Mouse (Mus musculus) gastrocnemius, postnatal 25 days (tissue): ENCODE measurements around the gene Ndufb4. TPM values are rescaled to one million over a fixed set of nuclear protein-coding genes. Genes with fewer than 3 reads are reported as not detected.
"Not testable (repeated sequence)": the region's sequence is repeated elsewhere in the genome, so short reads cannot be mapped to it uniquely, and the experiment has no call there.

Source experiments
- DNase-seq: peaks from one replicate; pipeline ENCODE4 v3.0.0; 2022
- total RNA-seq, 2 experiments: library from RNA; stranded (reverse); gene quantifications; 1 replicate in 1 of 2; 2 replicates in 1 of 2; pipeline ENCODE4 v1.2.3; 2021

Ndufb4 gene
- total RNA-seq, 2 experiments from 2014 or later, result 165 to 174 TPM

- DNase-seq, result no peak
Observed at GRCm38 (mm10) chr16:37680216-37680615, 26.0 kb upstream of the Ndufb4 start.

- DNase-seq, result no peak
Observed at GRCm38 (mm10) chr16:37677586-37677985, 23.3 kb upstream of the Ndufb4 start.

DNA sequence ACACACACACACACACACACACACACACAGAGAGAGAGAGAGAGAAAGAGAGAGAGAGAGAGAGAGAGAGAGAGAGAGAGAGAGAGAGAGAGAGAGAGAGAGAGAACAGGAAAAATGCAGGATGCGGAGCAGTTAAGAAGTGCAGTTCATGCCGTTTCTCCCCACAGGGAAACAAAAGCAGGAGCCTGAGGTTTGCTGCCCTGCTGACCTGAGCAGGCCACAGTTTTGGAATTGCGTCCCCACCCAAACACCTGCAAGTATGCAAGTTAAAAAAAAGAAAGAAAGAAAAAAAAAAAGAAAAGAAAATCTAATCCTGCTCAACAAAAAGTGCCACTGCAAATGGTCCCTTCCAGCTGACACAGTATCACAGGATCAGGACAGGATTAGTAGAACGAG, 22.4 kb upstream of the Ndufb4 start:
- no peak for DNase-seq

GRCm38 (mm10) chr16:37676024-37676676, 21.9 kb upstream of the Ndufb4 start:
- DNase-seq, result no peak

GRCm38 (mm10) chr16:37675326-37675725, 21.1 kb upstream of the Ndufb4 start:
- DNase-seq, result no peak

GRCm38 (mm10) chr16:37670666-37671283, 16.5 kb upstream of the Ndufb4 start:
- DNase-seq, result no peak

DNA sequence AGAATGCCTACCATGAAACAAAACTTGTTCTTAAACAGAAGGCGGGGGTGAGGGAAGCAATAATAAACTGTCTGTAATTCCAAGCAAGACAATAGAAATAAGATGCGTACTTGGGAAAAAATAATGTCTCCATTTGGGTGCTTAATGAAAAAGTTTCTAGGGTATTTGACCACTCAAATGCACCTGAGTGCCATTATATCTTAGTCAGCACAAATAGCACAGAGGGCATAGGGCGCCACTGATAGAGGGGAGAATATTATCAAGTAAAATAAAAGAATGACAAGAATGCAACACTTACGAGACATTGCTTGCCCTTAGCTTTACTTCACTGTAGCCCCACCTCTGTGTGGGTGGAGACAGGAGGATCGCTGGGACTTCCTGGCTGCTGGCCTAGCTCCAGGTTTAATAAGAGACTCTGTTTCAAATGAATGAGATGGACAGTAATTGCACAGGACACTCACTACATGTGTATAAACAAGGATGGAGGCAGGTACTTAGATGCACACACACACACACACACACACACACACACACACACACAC, 11.2 kb upstream of the Ndufb4 start:
- DNase-seq, result no peak

GRCm38 (mm10) chr16:37663643-37664459, 9.6 kb upstream of the Ndufb4 start:
- DNase-seq, result no peak

DNA sequence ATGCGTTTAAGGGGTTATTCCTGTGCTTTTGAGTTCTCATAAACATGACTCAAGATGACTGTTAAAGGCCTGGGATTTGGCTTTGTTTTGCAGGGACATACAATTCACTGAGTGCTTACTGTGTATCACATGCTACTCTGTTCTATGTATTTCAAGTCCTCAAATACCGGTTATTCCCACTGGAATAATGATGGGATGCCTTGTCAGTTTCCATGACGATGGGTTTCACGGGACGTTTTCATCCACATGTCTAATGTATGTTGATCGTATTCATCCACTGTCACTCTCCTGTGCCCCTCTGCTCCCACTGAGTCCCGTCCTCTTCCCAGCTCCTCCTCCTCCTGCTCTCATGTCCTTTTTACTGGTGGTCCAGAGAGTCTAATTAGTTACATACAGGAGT, 2.5 kb upstream of the Ndufb4 start:
- no peak for DNase-seq

DNA sequence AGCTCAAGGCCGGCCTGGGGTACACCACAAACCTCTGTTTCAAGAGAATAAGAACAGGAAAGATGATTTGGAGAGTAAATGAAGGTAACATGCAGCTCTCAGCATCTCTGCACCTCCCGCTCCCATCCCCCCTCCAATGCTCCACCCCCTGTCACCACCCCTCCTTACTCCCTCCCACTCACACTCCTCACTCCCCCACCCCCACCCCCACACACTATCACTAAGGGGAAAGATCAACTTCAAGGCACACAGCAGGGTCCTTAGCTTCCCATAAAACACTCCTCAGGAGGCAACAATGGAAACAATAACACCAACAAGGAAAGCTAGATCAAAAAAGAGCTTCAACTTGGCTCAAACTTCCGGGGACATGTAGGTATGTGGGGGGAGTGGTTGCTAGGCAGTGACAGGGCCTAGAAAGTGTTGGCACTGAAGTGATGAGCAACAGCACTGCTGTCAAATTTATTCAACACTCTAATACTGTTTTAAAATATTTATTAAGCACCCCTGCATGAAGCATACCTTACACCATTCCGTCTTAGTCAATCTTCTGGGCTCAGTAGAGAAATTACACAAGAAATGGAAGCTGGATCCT, 1.6 kb upstream of the Ndufb4 start:
- DNase-seq, result no peak

GRCm38 (mm10) chr16:37654831-37655455, 690 bp upstream of the Ndufb4 start:
- DNase-seq, result no peak

- DNase-seq, result no peak
Observed at GRCm38 (mm10) chr16:37653058-37653457, 1.2 kb downstream of the Ndufb4 start.

DNA sequence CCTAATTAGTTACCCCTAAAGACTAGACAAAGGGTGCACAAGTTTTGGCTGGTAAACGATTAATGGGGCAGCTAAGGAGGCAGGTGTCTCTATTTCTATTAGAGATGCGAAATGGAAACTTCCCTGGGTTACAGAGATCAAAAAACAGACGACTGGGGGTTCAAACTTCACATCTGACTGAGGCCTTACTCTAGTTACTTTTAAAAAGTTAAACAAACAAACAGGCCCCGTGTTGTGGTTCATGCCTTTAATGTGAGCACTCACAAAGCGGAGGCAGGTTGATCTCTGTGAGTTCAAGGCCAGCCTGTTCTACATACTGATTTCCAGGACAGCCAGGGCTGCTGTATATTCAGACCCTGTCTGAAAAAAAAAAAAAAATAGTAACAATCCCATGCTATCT, 1.6 kb downstream of the Ndufb4 start:
- no peak for DNase-seq

DNA sequence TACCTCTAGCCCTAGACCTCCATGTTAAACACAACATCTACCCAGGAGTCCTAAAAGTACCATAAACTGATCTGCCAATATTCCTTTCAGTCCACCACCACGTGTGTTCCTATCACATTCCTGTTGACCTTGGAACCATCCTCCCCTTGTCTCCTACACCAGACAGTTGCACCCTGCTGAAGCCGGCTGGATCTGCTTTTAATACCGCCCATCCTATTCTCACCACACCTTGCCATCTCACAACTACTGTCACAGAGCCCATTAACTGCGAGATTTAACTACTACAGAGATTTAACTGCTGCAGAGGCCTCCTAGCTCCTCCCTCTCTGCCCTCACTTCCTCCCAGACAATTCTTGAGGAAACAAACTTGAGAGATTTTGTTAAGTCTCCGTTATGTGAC, 2.8 kb downstream of the Ndufb4 start:
- DNase-seq, result no peak

DNA sequence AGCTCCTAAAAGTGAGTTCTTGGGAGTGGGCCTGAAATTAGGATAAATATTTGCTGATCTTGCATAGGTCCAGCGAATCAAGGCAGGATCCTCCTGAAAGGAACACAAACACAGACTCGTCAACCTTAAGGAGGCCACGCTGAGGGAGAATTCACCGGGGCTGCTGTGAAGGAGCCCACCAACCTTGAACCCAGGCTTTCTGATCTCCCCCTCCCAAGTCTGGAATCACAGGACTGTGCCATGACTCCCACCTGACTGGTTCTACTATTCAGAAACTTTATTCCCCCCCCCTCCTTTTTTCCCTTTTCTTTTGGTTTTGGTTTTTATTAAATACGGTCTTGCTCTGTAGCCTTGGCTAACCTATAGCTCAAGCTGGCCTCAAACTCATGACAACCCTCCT, 5.2 kb downstream of the Ndufb4 start:
- no peak for DNase-seq

- peak; percentile 4 for DNase-seq
Observed at GRCm38 (mm10) chr16:37647936-37648335, 6.3 kb downstream of the Ndufb4 start.

DNA sequence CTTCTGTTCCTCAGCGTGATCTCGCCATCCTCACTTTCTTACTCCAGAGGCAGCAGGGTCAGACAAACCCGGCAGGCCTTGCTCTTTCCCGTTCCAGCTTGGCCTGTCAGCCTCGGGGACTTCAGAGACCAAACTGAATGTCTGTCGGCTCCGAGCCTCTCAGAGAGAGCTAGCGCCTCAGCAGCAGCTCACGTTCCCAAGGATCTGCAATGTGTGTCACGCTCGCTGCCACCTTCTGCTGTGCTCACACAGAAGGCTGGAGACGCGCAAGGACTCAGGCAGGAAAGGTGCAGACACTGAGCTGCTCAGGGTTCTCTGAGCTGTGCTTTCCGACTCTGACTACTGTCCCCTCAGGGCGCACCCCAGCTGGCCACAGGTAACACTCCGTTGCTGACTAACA, 7.2 kb downstream of the Ndufb4 start:
- peak; percentile 3 for DNase-seq

DNA sequence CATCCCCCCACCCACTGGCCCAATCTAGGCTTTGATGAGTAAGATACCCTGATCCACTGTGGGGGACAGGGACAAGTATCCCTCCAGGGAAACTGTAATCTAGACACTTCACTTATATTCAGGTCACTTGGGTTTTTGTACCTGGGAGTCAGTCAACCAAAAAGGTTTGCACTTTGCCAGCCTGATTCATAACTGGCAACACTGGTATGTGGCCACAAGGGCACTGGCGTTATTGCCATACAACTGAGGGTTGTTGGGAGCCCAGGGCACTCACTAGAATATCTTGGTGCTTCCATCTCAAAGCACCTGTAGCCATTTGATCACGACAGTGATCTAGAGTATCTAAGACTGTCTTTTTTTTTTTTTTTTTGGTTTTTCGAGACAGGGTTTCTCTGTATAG, 8.5 kb downstream of the Ndufb4 start:
- no peak for DNase-seq

- DNase-seq, result no peak
Observed at GRCm38 (mm10) chr16:37645211-37645610, 9.0 kb downstream of the Ndufb4 start.

DNA sequence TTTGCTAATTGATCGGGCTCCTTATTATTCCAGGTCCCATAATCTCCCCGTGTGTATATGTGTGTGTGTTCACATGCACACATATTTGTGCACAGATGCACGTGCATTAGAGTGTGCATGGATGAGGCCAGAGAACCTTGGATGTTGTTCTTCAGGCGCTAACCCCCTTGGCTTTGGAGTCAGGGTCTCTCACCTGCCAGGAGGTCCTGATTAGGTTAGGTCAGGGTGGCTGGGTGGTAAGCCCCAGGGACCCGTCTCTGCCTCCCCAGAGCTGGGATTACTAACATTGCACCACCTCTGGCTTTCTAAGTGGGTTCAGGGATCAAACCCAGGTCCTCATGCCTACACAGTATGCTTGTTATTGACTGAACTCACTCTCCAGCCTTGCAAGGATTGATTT, 9.8 kb downstream of the Ndufb4 start:
- no peak for DNase-seq

DNA sequence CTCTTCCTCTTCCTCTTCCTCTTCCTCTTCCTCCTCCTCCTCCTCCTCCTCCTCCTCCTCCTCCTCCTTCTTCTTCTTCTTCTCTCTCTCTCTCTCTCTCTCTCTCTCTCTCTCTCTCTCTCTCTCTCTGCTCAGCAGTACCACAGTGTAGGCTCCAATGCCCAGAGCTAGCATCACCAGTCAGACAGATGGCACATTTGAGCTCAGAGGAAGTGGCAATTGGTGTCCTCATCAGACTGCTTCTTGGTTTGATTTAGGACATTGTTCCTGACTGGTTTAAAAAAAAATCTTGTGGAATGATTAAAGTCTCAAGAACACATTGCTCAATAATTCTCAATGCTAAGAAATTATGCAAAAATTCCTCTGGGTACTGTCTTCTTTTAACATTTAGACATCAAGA, 13.7 kb downstream of the Ndufb4 start:
- not testable (repeated sequence) for DNase-seq

GRCm38 (mm10) chr16:37637802-37638201, 16.5 kb downstream of the Ndufb4 start:
- DNase-seq, result no peak
